Mouse (Mus musculus) skeletal muscle tissue, adult 2 months (tissue): ENCODE data around the gene Cd59b.
"Not testable (repeated sequence)": the region's sequence is repeated elsewhere in the genome, so short reads cannot be mapped to it uniquely, and the experiment has no call there.

ENCODE experiments used
- DNase-seq: peaks from one replicate; pipeline ENCODE4 v3.0.0-alpha.2; 2012; ENCODE audit warnings: low read depth, low spot score

Cd59b gene

DNA sequence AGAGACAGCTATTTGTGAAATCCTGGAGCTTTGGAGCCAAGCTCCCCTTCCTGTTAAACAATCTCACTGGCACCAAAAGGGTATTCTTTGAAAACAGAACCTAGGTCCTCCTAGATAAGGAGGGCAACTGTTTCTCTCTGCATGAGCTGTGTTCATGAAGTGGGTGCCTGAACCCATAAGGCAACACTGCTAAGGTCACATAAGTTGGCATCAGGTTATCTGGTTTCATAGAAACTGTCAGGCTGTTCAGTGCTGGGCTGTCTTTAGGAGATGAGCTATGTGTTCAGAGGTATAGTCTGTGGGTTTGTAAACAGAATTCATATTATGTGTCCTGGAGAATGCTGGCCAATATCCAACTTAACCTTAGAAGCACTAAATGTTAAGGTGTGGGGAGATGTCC lies 47.5 kb downstream of the Cd59b start:
- not testable (repeated sequence) for DNase-seq

DNA sequence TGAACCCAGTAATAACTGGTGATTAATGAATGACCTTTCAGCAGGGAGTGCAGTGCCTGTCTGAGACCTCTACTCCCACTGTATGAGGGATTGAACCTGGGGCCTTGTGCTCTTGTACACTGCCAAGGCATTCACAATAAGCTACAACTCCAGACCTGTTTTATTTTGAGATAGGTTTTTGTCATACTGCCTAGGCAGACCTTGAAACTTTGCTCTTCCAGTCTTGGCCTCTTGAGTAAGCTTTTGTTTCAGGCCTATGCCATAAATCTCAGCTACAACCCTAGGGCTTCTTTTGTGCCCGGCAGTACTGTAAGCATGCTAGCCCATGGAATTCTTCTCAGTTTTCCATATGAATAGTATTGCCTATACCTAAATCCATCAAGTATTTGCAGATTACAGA lies 49.4 kb downstream of the Cd59b start:
- DNase-seq = no peak

DNA sequence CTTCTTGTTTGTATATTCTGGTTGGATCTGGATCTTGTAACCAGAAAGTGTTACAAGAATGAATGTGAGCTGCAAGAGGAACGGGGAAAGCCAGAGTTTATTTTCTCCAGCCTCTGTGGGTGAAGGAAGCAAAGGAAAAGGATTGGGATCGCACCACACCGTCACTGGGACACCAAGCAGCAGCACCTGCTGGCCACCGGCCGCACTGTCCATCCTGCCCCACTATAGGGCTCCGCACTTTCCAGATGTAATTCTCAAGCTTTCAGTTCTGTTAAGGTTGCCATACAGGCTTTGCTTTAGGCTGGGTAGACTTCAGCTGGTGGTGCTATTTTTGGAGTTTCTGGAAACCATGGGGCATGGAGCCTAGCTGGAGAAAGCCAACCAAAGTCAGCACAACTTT lies 50.7 kb downstream of the Cd59b start:
- no peak for DNase-seq

DNA sequence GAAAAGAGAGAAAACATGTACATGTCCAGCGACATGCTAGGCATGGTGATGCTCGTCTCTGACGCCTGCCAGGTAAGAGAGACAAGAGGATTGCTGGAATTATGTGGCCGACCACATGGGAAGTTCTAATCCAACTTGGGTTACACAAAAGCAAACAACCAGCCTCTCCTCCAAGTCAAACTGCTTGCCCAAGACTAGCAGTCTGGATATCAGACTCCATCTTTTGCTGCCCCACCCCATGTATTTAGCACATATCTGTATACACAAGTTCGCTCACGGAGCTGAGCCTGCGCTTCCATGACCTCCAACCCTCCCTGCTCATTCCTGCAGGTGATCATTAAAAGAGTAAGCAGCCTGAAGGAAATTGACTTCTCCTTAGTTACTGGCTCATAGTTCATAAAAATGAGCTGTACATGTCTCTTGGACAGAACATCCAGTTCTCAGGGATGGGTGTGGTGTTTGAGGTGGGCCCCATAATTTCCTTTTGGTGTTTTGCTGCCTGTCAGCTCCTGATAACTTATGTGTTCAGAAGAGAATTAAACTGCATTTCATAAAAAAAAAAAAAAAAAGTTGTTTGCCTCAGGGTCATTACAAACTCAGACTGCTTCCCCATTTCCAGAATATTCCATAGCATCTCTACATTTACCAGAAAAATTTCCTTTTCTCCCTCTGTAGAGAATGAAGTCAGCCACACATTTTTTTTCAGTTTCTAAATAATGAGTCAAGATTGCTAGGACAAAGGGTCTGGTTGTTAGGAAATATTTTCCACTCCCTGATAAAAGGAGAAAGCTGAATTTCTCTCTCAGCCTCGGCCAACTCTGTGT lies 52.2 kb downstream of the Cd59b start:
- no peak for DNase-seq

DNA sequence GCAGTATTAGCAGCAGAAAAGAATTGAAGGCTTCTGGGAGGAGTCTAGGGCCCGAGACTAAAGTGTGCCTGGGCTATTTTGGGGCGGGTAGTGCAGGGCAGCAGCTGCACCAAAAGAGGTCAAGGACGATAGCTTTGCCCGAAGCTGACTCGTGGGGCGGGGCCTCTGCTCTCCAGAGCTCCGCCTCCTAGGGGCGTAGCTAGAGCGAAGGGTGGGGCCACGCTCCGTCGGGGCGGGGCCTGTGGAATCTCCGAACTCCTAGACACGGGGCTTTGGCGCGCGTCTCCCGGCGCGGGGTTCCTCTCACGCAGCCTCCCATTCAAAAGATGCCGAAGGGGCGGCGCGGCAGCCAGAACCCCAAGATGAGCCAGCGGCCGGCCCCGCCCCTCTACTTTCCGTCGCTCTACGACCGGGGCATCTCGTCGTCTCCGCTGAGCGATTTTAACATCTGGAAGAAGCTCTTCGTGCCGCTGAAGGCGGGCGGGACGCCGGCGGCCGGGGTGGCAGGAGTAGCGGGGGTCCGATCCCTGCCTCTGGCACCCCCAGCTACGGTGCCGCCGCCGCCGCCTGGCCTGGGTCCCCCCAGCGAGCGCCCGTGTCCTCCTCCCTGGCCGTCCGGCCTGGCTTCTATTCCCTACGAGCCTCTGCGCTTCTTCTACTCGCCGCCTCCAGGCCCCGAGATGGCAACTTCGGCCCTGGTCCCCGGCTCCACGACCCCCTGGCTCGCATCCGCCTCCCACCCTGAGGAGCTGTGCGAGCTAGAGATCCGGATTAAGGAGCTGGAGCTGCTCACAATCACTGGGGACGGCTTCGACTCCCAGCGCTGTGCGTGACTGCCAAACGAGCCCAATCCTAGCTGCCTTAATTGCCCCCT lies 53.1 kb downstream of the Cd59b start, which contains the start of gene A930018P22Rik:
Gene A930018P22Rik (plus strand): TSS at position 265 of the 874 bp plus-strand sequence.
- peak; percentile 93 for DNase-seq

DNA sequence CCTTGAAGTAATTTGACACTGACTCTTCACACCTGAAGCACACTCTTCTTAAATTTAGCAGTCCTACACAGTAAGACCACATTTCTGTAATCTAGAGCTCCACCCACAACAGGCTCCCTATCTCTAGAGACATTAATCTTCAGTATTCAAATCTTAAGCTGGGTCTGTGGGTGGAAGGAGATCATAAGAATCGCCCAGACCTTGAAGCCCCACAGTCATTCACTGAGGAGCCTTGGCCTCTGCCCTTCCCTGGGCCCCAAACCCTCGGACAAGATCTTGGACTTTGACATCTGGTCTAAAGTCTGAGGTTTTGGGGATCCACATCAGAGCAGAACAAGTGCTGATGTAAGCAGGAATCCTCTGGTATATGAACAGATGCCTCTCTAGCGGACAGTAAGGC lies 53.9 kb downstream of the Cd59b start:
- no peak for DNase-seq

DNA sequence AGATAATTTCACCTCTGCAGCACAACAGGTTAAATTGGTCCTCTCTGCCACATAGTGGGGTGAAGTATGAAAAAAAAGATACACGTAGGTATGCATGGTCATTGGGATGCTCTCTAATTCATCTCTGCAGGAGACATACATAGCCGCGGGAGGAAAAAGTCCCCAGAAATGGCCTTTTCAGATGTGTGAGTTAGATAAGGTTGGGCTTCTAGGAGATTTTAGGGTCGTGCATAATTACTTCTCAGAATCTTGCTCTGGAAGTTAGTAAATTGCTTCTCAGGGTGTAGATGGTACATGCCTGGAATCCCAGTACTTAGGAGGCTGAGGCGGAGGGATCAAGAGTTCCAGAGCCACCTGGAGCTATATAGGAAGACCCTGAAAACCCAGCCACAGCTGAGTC lies 54.4 kb downstream of the Cd59b start:
- DNase-seq = no peak

DNA sequence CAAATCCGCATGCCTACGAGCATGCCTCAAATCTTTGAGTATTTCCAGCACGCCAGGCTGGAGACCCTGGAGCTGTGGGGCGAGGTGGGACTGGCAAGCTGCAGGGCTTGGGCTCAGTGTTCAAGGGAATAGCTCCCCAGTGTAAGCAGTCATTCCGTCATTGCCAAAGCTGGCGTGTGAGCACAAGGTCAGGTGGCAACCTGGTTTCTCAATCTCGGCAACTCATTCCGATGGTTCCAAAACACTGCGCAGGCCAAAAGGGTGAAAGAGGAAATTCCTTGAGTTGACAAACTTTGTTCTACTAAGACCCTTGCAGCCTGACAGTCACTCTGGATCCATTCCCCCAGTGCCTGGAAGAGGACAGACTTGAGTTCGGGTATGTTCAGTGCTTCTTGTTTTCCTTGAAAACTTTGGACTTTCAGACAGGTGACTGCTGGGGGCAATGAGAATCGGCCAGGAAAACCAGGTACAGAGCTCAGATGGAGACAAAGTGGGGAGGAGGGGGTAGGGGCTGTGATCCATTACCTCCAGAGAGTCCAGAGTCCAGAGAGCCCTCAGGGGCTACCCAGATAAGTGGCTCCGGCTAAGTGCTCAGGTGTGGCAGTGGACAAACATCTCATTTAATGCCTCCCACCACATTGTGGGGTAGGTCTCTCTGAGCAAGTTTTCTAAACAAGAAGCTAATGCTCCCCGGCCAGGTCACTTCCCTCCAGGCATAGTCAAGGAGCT lies 59.3 kb downstream of the Cd59b start:
- DNase-seq = no peak

DNA sequence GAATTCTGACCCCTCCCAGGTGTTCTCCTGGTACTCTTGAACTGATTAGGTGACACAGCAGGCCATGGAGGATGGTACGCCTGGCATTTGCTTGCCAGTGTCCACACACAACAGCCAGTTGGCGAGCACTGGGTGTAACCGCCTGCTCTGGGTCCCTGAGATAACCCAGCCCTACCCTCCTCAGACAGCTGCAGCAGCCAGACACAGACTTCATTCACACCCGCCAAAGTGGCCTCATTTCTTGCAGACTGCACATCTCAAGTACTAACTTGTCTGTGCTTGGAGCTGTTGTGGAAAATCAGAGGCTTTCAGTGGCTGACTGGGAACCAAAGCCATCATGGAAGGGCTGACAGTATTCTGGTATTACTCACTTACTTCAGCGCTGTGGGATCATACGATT lies 60.5 kb downstream of the Cd59b start:
- DNase-seq = no peak

DNA sequence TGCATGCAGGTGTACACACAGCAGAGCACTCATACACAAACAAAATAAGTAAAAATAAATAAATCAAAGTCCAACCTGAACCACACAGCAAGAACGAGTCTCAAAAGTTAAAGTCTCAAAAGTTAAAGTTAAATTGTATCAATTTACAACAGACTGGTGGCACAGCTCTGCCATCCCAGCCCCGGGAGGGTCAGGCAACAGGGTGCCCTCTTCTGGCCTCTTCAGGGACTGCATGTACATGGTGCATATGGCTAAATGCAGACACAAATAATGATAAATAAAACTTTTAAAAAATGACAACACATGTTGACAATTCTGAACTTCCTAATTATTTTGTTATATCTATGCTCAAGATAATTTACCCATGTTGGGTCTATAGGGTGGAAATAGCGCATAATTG lies 61.3 kb downstream of the Cd59b start:
- DNase-seq = no peak

DNA sequence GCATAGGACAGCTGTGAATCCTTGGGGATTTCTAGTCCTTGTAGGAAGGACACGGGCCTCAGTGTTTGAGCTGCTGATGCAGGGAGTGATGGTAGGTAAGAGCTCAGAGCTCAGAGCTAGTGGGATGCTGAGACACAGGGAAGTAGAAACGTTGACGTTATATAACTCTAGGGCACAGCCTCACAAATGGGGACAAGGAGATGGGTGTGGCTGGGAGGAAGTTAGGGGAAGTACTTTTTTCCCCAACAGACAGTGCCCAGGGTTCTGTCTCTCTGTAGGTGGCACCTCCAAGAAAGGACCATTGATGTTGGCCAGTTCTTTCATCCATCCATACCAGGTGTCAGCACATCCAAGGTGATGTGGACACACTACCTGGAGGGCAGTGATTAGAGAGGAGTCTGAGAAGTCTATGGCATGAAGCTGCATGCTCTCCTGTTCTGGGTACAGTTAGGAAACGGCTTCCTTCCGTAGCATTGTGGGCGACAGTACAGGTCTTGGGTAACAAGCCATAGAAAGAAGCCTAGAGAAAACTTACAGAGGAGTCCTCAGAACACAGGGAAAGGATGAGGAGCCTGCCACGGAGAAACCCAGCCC lies 62.7 kb downstream of the Cd59b start:
- DNase-seq = no peak

DNA sequence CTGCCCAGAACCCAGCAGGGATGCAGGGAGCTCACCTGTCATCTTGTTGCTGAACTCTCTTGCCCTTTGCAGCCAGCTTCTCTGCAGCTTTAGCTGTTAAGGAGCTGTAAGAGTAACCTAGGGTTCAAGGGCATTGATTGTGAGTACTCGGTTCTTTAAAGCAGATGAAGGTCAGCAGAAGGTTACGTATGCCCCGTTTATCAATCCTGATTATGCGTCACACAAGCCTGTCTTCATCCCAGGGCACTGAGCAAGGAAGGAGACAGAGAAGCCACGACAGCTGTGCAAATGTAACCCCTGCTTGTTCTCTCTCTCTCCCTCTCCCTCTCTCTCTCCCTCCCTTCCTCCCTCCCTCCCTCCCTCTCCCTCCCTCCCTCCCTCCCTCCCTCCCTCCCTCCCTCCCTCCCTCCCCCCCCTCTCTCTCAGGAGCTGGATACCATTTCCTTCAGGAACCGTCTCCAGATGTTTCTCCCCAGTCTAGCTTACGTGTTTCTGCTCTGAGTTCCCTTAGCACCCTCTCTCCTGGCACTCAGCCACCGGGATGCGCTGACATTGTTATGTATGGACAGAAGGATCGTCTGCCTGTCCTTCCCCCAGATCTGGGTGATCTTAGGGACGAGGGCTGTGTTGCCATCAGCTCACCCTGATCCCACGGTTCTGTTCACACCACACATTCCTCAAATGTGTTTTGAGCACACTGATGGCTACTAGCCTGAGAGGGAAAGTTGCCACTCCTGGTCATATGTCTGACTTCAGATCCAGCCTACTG lies 63.6 kb downstream of the Cd59b start:
- no peak for DNase-seq

DNA sequence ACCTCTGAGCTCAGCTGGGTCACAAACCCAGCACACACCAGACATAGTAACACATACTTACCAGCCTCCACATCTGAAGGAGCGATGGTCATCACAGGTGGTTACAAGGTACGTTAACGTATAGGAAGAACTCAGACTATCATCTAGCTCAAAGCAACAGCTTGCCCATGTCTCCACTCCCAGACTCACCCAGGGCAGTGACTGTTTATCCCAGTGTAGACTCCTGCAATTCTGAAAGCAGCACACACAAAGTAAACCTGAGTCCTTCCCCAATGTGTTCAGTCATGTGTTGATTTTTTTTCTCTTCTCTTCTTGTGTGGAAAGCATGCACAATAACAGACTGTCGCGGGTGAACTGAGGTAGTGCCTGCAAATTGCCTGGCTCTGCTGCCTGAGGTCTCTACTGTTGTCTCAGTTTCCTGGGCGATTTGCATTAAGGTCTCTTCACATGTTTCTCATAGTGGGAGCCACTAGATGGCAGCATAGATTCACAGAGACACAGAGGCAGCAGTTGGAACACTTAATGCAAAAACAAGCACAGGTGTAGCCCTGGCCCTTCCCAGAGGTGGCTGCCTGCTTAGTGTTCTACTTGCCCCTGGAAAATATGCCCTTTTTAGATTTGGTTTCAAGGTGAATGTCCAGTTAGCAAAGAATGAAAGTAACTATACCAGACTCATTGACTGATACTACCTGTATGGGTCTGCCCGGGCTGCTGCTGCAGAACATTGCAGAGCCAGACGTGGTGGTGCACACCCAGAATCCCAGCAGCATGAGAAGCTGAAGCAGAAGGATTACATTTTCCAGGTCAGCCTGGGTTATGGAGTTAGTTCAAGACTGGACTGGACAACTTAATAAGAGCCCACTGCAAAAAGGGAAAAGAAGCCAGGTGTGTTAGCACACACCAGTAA lies 64.8 kb downstream of the Cd59b start:
- DNase-seq = peak; percentile 76

DNA sequence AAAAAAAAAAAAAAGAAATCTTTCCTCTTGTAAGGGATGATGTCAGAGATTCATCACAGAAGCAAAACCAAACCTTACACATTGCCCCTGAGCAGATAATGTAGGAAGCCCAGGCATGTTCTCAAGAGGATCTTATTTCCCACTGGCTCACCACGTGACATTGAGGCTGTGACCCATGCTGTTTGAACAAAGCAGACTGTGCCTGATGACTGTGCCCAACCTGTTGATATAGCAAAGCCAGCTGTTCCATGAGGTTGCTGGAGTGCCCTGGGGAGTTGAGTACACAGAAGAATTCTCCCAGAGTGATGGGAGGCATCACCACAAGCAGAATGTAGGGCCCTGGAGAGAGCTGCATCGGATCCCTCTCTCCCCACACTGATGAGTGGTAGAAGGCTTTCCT lies 66.3 kb downstream of the Cd59b start:
- no peak for DNase-seq
